Mouse (Mus musculus) G1E (cell line): ENCODE data around the gene Megf9. TPM values are rescaled to one million over a fixed set of nuclear protein-coding genes. Genes with fewer than 3 reads are reported as not detected.

ENCODE experiments used
- ATAC-seq: 2 replicates; pipeline ENCODE4 v1.8.0; 2016; ENCODE audit warnings: mild to moderate bottlenecking; ENCODE audit not compliant: insufficient number of reproducible peaks, poor library complexity, low FRiP score, severe bottlenecking; ENCODE audit errors: extremely low read depth
- DNase-seq: peaks from one replicate; pipeline ENCODE4 v3.0.0; 2012; ENCODE audit warnings: low spot score
- H3K27me3 ChIP-seq: 2 replicates; pipeline ENCODE4 v1.6.1; 2012; ENCODE audit warnings: mild to moderate bottlenecking, low read length, inconsistent platforms; ENCODE audit not compliant: insufficient read depth
- H3K36me3 ChIP-seq: replicated peaks from 2 replicates; pipeline ENCODE3; 2012; ENCODE audit warnings: mild to moderate bottlenecking, inconsistent platforms
- H3K4me1 ChIP-seq: 2 replicates; pipeline ENCODE4 v1.6.1; 2012; ENCODE audit warnings: low read depth, low read length, inconsistent platforms, mixed read lengths; ENCODE audit not compliant: insufficient read depth
- H3K4me3 ChIP-seq: 2 replicates; pipeline ENCODE4 v1.5.1; 2012; ENCODE audit warnings: low read depth, mild to moderate bottlenecking, inconsistent platforms, low read length, moderate library complexity, mixed read lengths
- H3K9me3 ChIP-seq: replicated peaks from 2 replicates; pipeline ENCODE4 v1.6.1; 2012; ENCODE audit warnings: inconsistent platforms
- CTCF ChIP-seq: IDR thresholded peaks from 2 replicates; pipeline ENCODE4 v1.5.1; 2012; ENCODE audit warnings: low read depth, low read length, inconsistent platforms, mixed read lengths
- GATA1 ChIP-seq: IDR thresholded peaks from 2 replicates; pipeline ENCODE4 v1.6.1; 2012; ENCODE audit warnings: borderline replicate concordance, low read length, inconsistent platforms, mixed read lengths
- GATA2 ChIP-seq: IDR thresholded peaks from 2 replicates; pipeline ENCODE4 v1.6.1; 2012; ENCODE audit warnings: low read depth, low read length, inconsistent platforms, borderline replicate concordance
- POLR2AphosphoS5 ChIP-seq: IDR thresholded peaks from 2 replicates; pipeline ENCODE4 v1.6.1; 2012; ENCODE audit warnings: low read depth, low read length, inconsistent platforms; ENCODE audit not compliant: insufficient replicate concordance
- TAL1 ChIP-seq: conservative IDR thresholded peaks from 2 replicates; pipeline ENCODE4 v1.6.1; 2012; ENCODE audit warnings: low read depth, low read length, inconsistent platforms, mixed read lengths
- polyA plus RNA-seq: library from polyadenylated mRNA; stranded (reverse); fragments of >175 nt; gene quantifications from 2 replicates; pipeline ENCODE4 v1.2.3, GENCODE M21; 2012
- total RNA-seq, 2 experiments: library from RNA; stranded (forward) in 1 of 2; stranded (reverse) in 1 of 2; fragments of 200-1000 nt in 1 of 2; fragments of >200 nt in 1 of 2; fragmentation: Nextera tagmentation in 1 of 2; gene quantifications; 2 replicates each; pipeline ENCODE4 v1.2.3; 2014 to 2017

Megf9 gene
- total and polyA plus RNA-seq, 3 experiments: under 0.01 TPM; not detected in 2

GRCm38 (mm10) chr4:70463302-70463701, 71.5 kb downstream of the Megf9 start:
- TF ChIP-seq CTCF (no peak), GATA2 (no peak), GATA1 (no peak), TAL1 (no peak), POLR2AphosphoS5 (no peak)
- no peak for ATAC-seq
- Histone ChIP-seq H3K4me3 (no peak overlapping the region), H3K36me3 (no peaks in the 10 kb centered on the region), H3K4me1 (no peaks in the 10 kb centered on the region), H3K27me3 (no peaks in the 10 kb centered on the region), H3K9me3 (no peaks in the 10 kb centered on the region)
- no peak for DNase-seq

- DNase-seq: no peak
- H3K4me1 ChIP-seq: no peaks in the 10 kb centered on the region
- ATAC-seq: no peak
- no peaks in the 10 kb centered on the region for H3K9me3 ChIP-seq
- H3K27me3 ChIP-seq: no peaks in the 10 kb centered on the region
- no peaks in the 10 kb centered on the region for H3K36me3 ChIP-seq
- no peak overlapping the region for H3K4me3 ChIP-seq
- TF ChIP-seq GATA2: no peak
- TF ChIP-seq POLR2AphosphoS5: no peak
- no peak for TF ChIP-seq GATA1
- no peak for TF ChIP-seq CTCF
- no peak for TF ChIP-seq TAL1
These were observed 73.4 kb downstream of the Megf9 start for GRCm38 (mm10) chr4:70461416-70461815.

DNA sequence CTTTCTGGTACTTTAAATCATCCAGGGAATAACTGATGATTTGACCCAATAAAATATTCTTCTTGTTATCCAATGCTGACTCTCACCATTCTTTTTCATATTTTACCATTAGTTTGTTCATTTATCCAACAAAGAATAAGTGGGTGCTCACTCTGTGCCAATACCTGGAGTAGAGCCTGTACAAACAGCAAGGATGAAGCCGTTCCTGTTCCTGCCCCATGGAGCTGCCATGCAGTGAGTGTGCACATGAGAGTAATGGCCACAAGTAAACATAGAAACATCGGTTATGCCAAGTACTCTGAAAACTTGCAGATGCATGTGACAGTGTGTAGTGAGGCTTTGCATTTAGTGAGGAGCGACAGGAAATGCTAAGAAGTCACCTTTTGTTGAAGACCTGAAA, 82.6 kb downstream of the Megf9 start:
- Histone ChIP-seq H3K4me3 (no peak overlapping the region), H3K9me3 (no peaks in the 10 kb centered on the region), H3K4me1 (no peaks in the 10 kb centered on the region), H3K36me3 (no peaks in the 10 kb centered on the region), H3K27me3 (no peaks in the 10 kb centered on the region)
- DNase-seq (no peak), ATAC-seq (no peak)
- TF ChIP-seq CTCF (no peak), TAL1 (no peak), GATA1 (no peak), POLR2AphosphoS5 (no peak), GATA2 (no peak)

DNA sequence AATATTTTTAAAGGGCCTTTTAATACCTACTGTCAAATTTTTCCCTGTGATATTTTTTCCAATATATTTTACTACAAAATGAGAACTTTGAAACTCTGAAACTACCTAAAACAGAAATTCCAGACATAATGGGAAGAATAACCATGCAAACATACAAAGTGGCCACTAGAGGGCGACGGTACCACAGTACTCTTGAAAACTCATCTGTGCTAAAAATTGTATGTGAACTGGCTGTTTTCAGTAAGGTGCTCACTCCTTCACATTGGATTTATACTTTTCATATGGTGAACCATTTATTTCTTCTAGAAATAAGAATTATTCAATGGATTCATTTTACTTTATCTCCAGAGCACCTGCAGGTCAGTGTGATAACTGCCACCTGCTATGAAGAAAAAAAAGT, 83.0 kb downstream of the Megf9 start:
- no peak overlapping the region for H3K4me3 ChIP-seq
- TF ChIP-seq GATA2: no peak
- no peak for TF ChIP-seq GATA1
- no peak for TF ChIP-seq POLR2AphosphoS5
- peak; percentile 67 for TF ChIP-seq CTCF
- no peak for TF ChIP-seq TAL1
- H3K36me3 ChIP-seq: no peaks in the 10 kb centered on the region
- H3K9me3 ChIP-seq: no peaks in the 10 kb centered on the region
- no peaks in the 10 kb centered on the region for H3K27me3 ChIP-seq
- ATAC-seq (peak; percentile 40; the same call in 1 of the 2 replicates), DNase-seq (peak; percentile 1)
- H3K4me1 ChIP-seq: no peaks in the 10 kb centered on the region

GRCm38 (mm10) chr4:70449668-70450067, 85.1 kb downstream of the Megf9 start:
- H3K4me1 ChIP-seq: no peaks in the 10 kb centered on the region
- no peak for DNase-seq
- ATAC-seq: no peak
- no peak overlapping the region for H3K4me3 ChIP-seq
- no peak for TF ChIP-seq CTCF
- TF ChIP-seq GATA2: no peak
- H3K36me3 ChIP-seq: no peaks in the 10 kb centered on the region
- H3K27me3 ChIP-seq: no peaks in the 10 kb centered on the region
- H3K9me3 ChIP-seq: no peaks in the 10 kb centered on the region

DNA sequence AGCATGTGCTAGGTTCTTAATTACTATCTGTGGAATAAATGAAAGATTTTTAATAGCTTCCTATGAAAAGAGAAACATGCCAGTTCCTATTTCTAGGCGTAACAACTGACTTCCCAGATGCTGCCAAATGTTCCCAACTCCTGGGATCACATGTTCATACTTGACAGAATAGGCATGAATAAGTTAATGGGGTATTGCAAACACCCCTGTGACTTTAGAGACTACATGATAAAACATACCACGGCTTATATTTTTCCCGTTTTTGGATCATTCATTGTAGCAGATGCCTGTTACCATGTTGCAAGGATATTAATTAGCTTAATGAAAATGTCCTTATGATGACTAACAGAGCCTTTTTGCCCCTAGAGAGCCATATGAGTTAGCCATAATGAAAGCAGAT, 88.0 kb downstream of the Megf9 start:
- Histone ChIP-seq H3K9me3 (no peaks in the 10 kb centered on the region), H3K4me3 (no peak overlapping the region), H3K4me1 (no peaks in the 10 kb centered on the region), H3K36me3 (no peaks in the 10 kb centered on the region), H3K27me3 (no peaks in the 10 kb centered on the region)
- no peak for ATAC-seq
- DNase-seq: no peak
- TF ChIP-seq GATA2: no peak
- no peak for TF ChIP-seq POLR2AphosphoS5
- no peak for TF ChIP-seq TAL1
- TF ChIP-seq CTCF: no peak
- no peak for TF ChIP-seq GATA1

DNA sequence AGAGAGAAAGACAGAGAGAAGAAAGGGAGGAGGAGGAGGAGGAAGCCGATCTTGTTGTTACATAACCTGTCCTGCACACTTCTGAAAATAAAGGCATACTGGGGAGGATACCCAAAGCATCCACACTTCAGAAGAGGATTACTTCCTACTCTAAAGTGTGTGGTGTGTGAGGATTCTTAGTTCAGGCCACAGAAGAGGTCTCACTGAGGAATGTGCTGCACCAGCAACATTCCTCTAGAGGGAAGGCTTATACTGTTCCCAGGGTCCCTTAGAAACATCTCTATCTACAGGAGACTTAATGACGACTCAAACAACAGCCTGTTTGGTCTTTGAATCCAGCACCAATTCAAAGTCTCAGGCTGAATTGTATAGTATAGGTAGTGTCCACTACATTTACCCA, 114.6 kb downstream of the Megf9 start:
- TF ChIP-seq POLR2AphosphoS5 (no peak), GATA1 (no peak), CTCF (no peak), GATA2 (no peak), TAL1 (no peak)
- H3K27me3 ChIP-seq: no peaks in the 10 kb centered on the region
- H3K4me1 ChIP-seq: no peaks in the 10 kb centered on the region
- no peak overlapping the region for H3K4me3 ChIP-seq
- ATAC-seq (no peak), DNase-seq (no peak)
- H3K36me3 ChIP-seq: no peaks in the 10 kb centered on the region
- no peaks in the 10 kb centered on the region for H3K9me3 ChIP-seq
